Mouse (Mus musculus): Measurements from ENCODE around the gene Acad9. TPM values are rescaled to one million over a fixed set of nuclear protein-coding genes. Genes with fewer than 3 reads are reported as not detected.

Gene Acad9
- polyA plus RNA-seq, 1 experiment from 2014 or later, result 82.9 TPM

DNA sequence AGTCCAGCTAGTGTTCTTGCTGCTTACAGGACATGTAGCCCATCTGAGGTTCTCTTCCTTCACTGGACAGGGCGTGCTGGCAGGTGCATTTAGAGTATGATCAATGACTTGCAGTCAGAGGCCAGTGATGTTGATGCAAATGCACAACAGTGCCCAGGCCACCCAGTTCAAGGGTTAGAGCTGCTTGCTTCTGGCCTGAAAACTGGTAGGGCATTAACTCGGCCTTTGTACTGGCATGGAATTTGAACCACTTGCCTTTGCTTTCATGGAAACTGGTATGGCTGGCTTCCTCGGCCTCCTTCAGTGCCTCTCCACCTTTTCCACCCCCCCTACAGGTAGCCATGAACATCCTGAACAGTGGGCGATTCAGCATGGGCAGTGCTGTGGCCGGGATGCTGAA, 14.1 kb downstream of the Acad9 start:
- Histone ChIP-seq H3K4me1 (replicated peaks; ENCODE audit: control insufficient read depth, insufficient read depth, low read length) (no peaks in the 10 kb centered on the region), H3K9ac (ENCODE audit: low read length) (no peak overlapping the region), H3K27ac (ENCODE audit: low read length) (no peak overlapping the region), H3K9me3 (ENCODE audit: control insufficient read depth, low read length) (no peaks in the 10 kb centered on the region), H3K27me3 (ENCODE audit: control insufficient read depth, insufficient read depth, low read depth, low read length) (no peaks in the 10 kb centered on the region), H3K4me2 (ENCODE audit: low read depth, low read length) (no peak overlapping the region), H3K36me3 (ENCODE audit: control insufficient read depth, insufficient read depth, low read length) (peaks cover 56% of the 10 kb centered on the region), H3K4me3 (ENCODE audit: low read length) (no peak overlapping the region)
- WGBS, result 84% methylated on average over 5 of the region's 5 CpGs
- ATAC-seq (ENCODE audit: low read depth), result no peak

DNA sequence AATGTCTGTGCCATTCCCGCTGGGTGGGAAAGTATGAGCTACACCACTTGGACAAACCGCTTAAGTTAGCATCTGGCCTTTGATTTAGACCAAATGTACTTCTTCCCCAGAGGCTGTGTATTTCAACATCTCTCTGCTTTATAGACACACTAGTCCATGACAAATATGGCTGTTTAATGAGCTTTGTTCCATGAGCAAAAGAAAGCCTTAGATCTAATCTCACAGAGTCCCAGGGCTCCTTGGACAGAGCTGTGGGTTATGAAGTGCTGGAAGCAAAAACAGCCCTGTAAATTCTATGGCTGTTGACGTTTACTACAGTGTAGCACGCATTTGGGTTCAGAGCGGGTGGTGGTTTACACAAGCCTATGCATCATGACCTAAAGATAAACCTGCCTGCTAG, 15.0 kb downstream of the Acad9 start:
- H3K4me2 ChIP-seq (ENCODE audit: low read depth, low read length), result no peak overlapping the region
- no peak for ATAC-seq (ENCODE audit: low read depth)
- H3K27ac ChIP-seq (ENCODE audit: low read length), result no peak overlapping the region
- no peaks in the 10 kb centered on the region for H3K9me3 ChIP-seq (ENCODE audit: control insufficient read depth, low read length)
- H3K27me3 ChIP-seq (ENCODE audit: control insufficient read depth, insufficient read depth, low read depth, low read length), result no peaks in the 10 kb centered on the region
- no peak overlapping the region for H3K9ac ChIP-seq (ENCODE audit: low read length)
- H3K4me1 ChIP-seq (replicated peaks; ENCODE audit: control insufficient read depth, insufficient read depth, low read length), result no peaks in the 10 kb centered on the region
- H3K36me3 ChIP-seq (ENCODE audit: control insufficient read depth, insufficient read depth, low read length), result peaks cover 58% of the 10 kb centered on the region
- WGBS, result 93% methylated on average over 5 of the region's 5 CpGs
- no peak overlapping the region for H3K4me3 ChIP-seq (ENCODE audit: low read length)

DNA sequence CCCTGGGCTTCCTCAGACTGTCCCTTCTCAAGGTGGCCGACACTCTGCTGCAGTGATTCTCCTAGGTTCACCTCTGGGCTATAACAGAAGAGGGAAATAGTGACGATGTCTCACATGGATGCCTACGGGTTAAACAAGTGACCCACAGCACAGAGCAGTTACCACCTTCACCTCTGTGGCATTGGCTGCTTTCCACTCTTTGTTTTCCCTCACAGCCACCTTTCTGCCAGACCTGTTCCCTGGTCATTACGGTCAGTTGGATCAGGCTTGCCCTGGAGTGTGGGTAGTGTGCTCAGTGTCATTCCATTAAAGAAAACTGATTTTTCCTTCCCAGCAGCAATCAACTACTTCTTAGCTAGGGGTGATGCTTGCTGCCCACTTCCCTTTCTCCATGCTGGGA, 17.1 kb downstream of the Acad9 start:
- Histone ChIP-seq H3K36me3 (ENCODE audit: control insufficient read depth, insufficient read depth, low read length) (peaks cover 48% of the 10 kb centered on the region), H3K4me1 (replicated peaks; ENCODE audit: control insufficient read depth, insufficient read depth, low read length) (no peaks in the 10 kb centered on the region), H3K9ac (ENCODE audit: low read length) (no peak overlapping the region), H3K4me2 (ENCODE audit: low read depth, low read length) (no peak overlapping the region), H3K9me3 (ENCODE audit: control insufficient read depth, low read length) (no peaks in the 10 kb centered on the region), H3K4me3 (ENCODE audit: low read length) (no peak overlapping the region), H3K27me3 (ENCODE audit: control insufficient read depth, insufficient read depth, low read depth, low read length) (no peaks in the 10 kb centered on the region), H3K27ac (ENCODE audit: low read length) (no peak overlapping the region)
- 93% methylated on average over 4 of the region's 4 CpGs for WGBS
- no peak for ATAC-seq (ENCODE audit: low read depth)

DNA sequence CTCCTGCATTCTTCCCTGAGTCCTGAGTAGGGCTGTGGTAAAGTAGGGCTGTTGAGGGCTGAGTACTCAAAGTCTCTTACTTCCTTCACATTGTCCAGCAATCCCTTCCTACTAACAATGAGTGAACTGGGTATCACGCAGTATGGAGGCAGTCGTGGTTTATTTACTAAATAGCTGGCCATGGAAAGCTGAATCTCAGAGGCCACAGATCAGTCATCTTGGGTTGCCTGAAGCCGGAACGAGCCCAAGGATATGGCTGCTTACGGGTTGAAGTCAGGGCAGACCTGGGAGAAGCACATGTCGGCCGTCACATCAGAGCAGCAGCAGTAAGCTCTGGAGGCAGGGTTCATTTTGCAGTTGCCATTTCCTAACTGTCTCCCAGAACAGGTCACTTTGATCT, 17.6 kb downstream of the Acad9 start:
- H3K4me3 ChIP-seq (ENCODE audit: low read length), result no peak overlapping the region
- H3K36me3 ChIP-seq (ENCODE audit: control insufficient read depth, insufficient read depth, low read length), result peaks cover 50% of the 10 kb centered on the region
- H3K4me1 ChIP-seq (replicated peaks; ENCODE audit: control insufficient read depth, insufficient read depth, low read length), result no peaks in the 10 kb centered on the region
- WGBS, result 93% methylated on average over 7 of the region's 7 CpGs
- H3K9me3 ChIP-seq (ENCODE audit: control insufficient read depth, low read length), result no peaks in the 10 kb centered on the region
- no peak for ATAC-seq (ENCODE audit: low read depth)
- no peak overlapping the region for H3K27ac ChIP-seq (ENCODE audit: low read length)
- H3K9ac ChIP-seq (ENCODE audit: low read length), result no peak overlapping the region
- no peaks in the 10 kb centered on the region for H3K27me3 ChIP-seq (ENCODE audit: control insufficient read depth, insufficient read depth, low read depth, low read length)
- H3K4me2 ChIP-seq (ENCODE audit: low read depth, low read length), result no peak overlapping the region

DNA sequence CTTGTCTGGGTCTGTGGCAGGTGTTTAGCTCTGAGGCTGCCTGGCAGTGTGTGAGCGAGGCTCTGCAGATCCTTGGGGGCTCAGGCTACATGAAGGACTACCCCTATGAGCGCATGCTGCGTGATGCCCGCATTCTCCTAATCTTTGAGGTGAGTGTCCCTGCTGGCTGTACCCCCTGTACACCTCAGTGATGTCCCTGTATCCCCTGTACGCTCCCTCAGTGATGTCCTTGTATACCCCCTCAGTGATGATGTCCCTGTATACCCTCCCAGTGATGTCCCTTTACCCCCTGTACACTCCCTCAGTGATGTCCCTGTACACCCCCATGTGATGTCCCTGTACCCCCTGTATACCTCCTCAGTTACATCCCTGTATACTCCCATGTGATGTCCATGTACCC, 19.6 kb downstream of the Acad9 start:
- ATAC-seq (ENCODE audit: low read depth), result no peak
- WGBS, result 92% methylated on average over 5 of the region's 5 CpGs

DNA sequence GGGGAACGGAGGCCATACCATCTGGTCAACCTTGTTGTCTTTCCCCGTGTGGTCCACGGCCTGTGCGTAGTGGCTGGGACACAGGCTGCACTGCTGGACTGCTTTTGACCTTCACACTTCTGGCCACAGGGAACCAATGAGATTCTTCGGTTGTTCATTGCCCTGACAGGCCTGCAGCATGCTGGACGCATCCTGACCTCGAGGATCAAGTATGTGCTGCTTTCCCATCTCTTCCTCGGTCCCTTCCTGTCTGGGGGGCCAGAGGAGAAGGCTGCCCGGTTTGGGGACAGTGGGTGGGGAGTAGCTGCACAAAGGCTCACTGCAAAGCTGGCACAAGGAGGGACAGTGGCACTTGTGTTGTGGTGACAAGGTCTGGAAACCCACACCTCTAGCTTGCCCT, 21.8 kb downstream of the Acad9 start:
- Histone ChIP-seq H3K4me2 (ENCODE audit: low read depth, low read length) (no peak overlapping the region), H3K27me3 (ENCODE audit: control insufficient read depth, insufficient read depth, low read depth, low read length) (no peaks in the 10 kb centered on the region), H3K9me3 (ENCODE audit: control insufficient read depth, low read length) (no peaks in the 10 kb centered on the region), H3K36me3 (ENCODE audit: control insufficient read depth, insufficient read depth, low read length) (peaks cover 47% of the 10 kb centered on the region), H3K9ac (ENCODE audit: low read length) (no peak overlapping the region), H3K4me3 (ENCODE audit: low read length) (no peak overlapping the region), H3K4me1 (replicated peaks; ENCODE audit: control insufficient read depth, insufficient read depth, low read length) (no peaks in the 10 kb centered on the region), H3K27ac (ENCODE audit: low read length) (no peak overlapping the region)
- ATAC-seq (ENCODE audit: low read depth), result no peak
- 86% methylated on average over 9 of the region's 9 CpGs for WGBS

More for the DNA sequence above, 19.6 kb downstream of the Acad9 start:
- H3K9me3 ChIP-seq (ENCODE audit: control insufficient read depth, low read length), result no peaks in the 10 kb centered on the region
- H3K4me2 ChIP-seq (ENCODE audit: low read depth, low read length), result no peak overlapping the region
- peaks cover 56% of the 10 kb centered on the region for H3K36me3 ChIP-seq (ENCODE audit: control insufficient read depth, insufficient read depth, low read length)
- H3K27me3 ChIP-seq (ENCODE audit: control insufficient read depth, insufficient read depth, low read depth, low read length), result no peaks in the 10 kb centered on the region
- no peak overlapping the region for H3K27ac ChIP-seq (ENCODE audit: low read length)
- no peaks in the 10 kb centered on the region for H3K4me1 ChIP-seq (replicated peaks; ENCODE audit: control insufficient read depth, insufficient read depth, low read length)
- no peak overlapping the region for H3K4me3 ChIP-seq (ENCODE audit: low read length)
- no peak overlapping the region for H3K9ac ChIP-seq (ENCODE audit: low read length)

DNA sequence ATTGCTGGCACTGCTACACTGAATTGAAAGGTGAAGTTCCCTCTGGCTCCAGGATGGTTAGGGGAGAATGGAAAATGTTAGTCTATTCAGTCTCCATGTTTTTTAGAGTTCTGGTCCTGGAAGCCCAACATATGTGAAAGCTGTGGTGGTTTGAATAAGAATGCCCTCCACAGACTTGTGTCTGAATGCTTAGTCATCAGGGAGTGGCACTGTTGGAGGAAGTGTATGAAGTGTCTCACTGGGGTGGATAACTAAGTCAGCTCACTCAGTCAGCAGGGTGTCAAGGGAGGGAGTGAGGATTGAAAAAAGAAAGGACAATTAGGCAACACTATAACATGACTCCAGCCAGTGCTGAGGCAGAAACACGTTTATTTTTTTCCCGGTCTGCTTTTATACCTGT, 29.6 kb downstream of the Acad9 start:
- H3K27ac ChIP-seq (ENCODE audit: low read length), result no peak overlapping the region
- no peaks in the 10 kb centered on the region for H3K9me3 ChIP-seq (ENCODE audit: control insufficient read depth, low read length)
- no peak overlapping the region for H3K4me2 ChIP-seq (ENCODE audit: low read depth, low read length)
- no peak overlapping the region for H3K9ac ChIP-seq (ENCODE audit: low read length)
- ATAC-seq (ENCODE audit: low read depth), result no peak
- H3K4me1 ChIP-seq (replicated peaks; ENCODE audit: control insufficient read depth, insufficient read depth, low read length), result no peaks in the 10 kb centered on the region
- peaks cover 4% of the 10 kb centered on the region; the same call in 1 of the 2 replicates for H3K36me3 ChIP-seq (ENCODE audit: control insufficient read depth, insufficient read depth, low read length)
- H3K4me3 ChIP-seq (ENCODE audit: low read length), result no peak overlapping the region
- no peaks in the 10 kb centered on the region for H3K27me3 ChIP-seq (ENCODE audit: control insufficient read depth, insufficient read depth, low read depth, low read length)
- 89% methylated on average over 2 of the region's 2 CpGs for WGBS

DNA sequence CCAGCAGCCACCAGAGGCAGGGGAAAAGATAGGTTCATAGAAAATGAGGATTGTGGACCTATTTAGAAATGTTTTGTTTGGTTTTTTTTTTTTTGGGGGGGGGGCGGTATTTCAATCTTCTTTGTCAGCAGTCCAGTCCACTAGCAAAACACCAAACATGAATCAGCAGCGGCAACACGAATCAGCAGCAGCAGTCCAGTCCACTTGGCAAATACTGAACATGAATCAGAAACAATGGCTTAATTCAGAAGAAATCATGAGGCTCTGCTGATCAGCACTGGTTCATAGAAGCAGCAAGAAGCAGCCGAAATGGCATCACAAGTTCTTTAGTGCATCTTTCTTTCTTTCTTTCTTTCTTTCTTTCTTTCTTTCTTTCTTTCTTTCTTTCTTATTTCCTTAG, 50.3 kb downstream of the Acad9 start:
- no peaks in the 10 kb centered on the region for H3K27me3 ChIP-seq (ENCODE audit: control insufficient read depth, insufficient read depth, low read depth, low read length)
- 77% methylated on average over 4 of the region's 4 CpGs for WGBS
- no peaks in the 10 kb centered on the region for H3K36me3 ChIP-seq (ENCODE audit: control insufficient read depth, insufficient read depth, low read length)
- ATAC-seq (ENCODE audit: low read depth), result no peak
- no peaks in the 10 kb centered on the region for H3K4me1 ChIP-seq (replicated peaks; ENCODE audit: control insufficient read depth, insufficient read depth, low read length)
- H3K9ac ChIP-seq (ENCODE audit: low read length), result no peak overlapping the region
- no peak overlapping the region for H3K4me2 ChIP-seq (ENCODE audit: low read depth, low read length)
- H3K9me3 ChIP-seq (ENCODE audit: control insufficient read depth, low read length), result no peaks in the 10 kb centered on the region
- no peak overlapping the region for H3K27ac ChIP-seq (ENCODE audit: low read length)
- H3K4me3 ChIP-seq (ENCODE audit: low read length), result no peak overlapping the region

DNA sequence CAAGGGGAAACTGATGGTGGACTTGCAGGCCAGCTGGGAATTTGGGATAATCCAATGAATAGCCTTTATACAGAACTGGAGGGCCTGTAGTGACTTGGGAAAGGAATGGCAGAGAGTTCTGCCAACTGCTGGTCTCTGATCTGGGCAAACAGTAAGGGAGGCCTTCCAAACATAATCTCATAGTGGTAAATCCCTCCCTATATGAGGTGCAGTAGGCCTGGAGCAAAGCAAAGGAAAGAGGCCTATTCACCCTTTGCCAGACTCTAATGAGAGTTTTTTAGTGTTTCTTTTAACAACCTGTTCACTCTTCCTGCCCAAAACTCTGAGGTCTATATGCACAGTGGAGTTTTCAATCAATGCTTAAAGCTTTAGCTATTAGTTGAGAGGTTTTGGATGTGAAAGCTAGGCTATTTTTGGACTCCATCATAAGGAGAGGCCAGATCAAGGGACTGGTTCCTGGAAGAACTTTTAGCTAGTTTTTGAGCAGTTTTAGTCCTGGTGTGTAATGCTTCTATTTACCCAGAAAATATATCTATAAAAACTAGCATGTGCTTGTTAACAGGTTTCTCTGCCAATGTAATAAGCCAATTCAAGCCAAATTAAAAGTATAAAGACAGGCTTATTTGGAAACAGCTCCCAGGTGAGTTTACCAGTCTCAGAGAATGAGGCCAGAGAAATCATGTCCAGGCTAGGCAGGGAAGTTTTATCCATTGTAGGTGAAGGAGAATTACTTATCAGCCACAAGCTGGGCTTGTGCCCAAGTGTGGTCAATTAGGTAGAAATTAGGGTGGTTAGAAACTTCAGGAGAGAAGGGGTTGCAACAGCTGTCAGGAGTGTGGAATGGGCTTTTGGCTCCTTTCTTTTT, 54.1 kb downstream of the Acad9 start:
- H3K4me3 ChIP-seq (ENCODE audit: low read length), result no peak overlapping the region
- no peak overlapping the region for H3K4me2 ChIP-seq (ENCODE audit: low read depth, low read length)
- H3K27me3 ChIP-seq (ENCODE audit: control insufficient read depth, insufficient read depth, low read depth, low read length), result no peaks in the 10 kb centered on the region
- no peak for ATAC-seq (ENCODE audit: low read depth)
- H3K4me1 ChIP-seq (replicated peaks; ENCODE audit: control insufficient read depth, insufficient read depth, low read length), result no peaks in the 10 kb centered on the region
- H3K9me3 ChIP-seq (ENCODE audit: control insufficient read depth, low read length), result peaks cover 4% of the 10 kb centered on the region
- H3K9ac ChIP-seq (ENCODE audit: low read length), result no peak overlapping the region
- H3K27ac ChIP-seq (ENCODE audit: low read length), result no peak overlapping the region
- H3K36me3 ChIP-seq (ENCODE audit: control insufficient read depth, insufficient read depth, low read length), result no peaks in the 10 kb centered on the region
